Comparison of ENCODE assay signal across 8 mouse cellular contexts in genomic region chr10:77252790-77253189, GRCm38 (mm10). TPM values are rescaled to one million over a fixed set of nuclear protein-coding genes. Genes with fewer than 3 reads are reported as not detected.
DNase-seq lines count a peak whose midpoint lies in the region; ATAC-seq and TF ChIP-seq lines count a peak whose summit lies in the region.

No protein-coding gene starts in this region.

- no peaks in the 10 kb centered on the region for H3K36me3 ChIP-seq in embryonic facial prominence, embryonic 11.5 days (replicated peaks; ENCODE audit: control insufficient read depth, insufficient read depth, low read depth, low read length)
- H3K36me3 ChIP-seq in limb, embryonic 14.5 days (ENCODE audit: control insufficient read depth, insufficient read depth, low read length) = no peaks in the 10 kb centered on the region
- H3K36me3 ChIP-seq in midbrain, postnatal 0 days (ENCODE audit: insufficient read depth, low read length) = no peaks in the 10 kb centered on the region

- peak; percentile 74 for DNase-seq in 416B (ENCODE audit: low read depth)
- peak; percentile 72 for DNase-seq in adrenal gland, postnatal 25 days
- peak; percentile 94 for DNase-seq in embryonic facial prominence, embryonic 11.5 days (ENCODE audit: low spot score)
- peak; percentile 83 for DNase-seq in heart, adult 8-10 months (ENCODE audit: low spot score)
- peak; percentile 63 to 85 for DNase-seq in kidney, adult 8-10 months
- peak; percentile 89 for DNase-seq in limb, embryonic 14.5 days (ENCODE audit: low spot score)
- peak; percentile 87 for DNase-seq in midbrain, postnatal 0 days (ENCODE audit: low spot score)
- DNase-seq in spleen, postnatal 10 days (ENCODE audit: low spot score in 2 of 2) = peak; percentile 76 to 82

- no peak for TF ChIP-seq POLR2A in limb, embryonic 14.5 days (IDR thresholded peaks at IDR 0.05; ENCODE audit: borderline replicate concordance, extremely low read depth, insufficient read depth, insufficient read length)

- no peak overlapping the region for H3K4me2 ChIP-seq in embryonic facial prominence, embryonic 11.5 days (ENCODE audit: low read depth, low read length)
- no peak overlapping the region for H3K4me2 ChIP-seq in limb, embryonic 14.5 days (replicated peaks; ENCODE audit: low read depth, low read length, severe bottlenecking)
- H3K4me2 ChIP-seq in midbrain, postnatal 0 days (ENCODE audit: low read depth, low read length, poor library complexity, severe bottlenecking) = no peak overlapping the region

- peaks cover 5% of the 10 kb centered on the region; the same call in 1 of the 2 replicates for H3K4me1 ChIP-seq in embryonic facial prominence, embryonic 11.5 days (ENCODE audit: control insufficient read depth, insufficient read depth, low read length)
- peaks cover 28% of the 10 kb centered on the region for H3K4me1 ChIP-seq in limb, embryonic 14.5 days (ENCODE audit: control insufficient read depth, insufficient read depth, low read length)
- no peaks in the 10 kb centered on the region for H3K4me1 ChIP-seq in midbrain, postnatal 0 days (ENCODE audit: insufficient read depth, low read length)

- no peak overlapping the region for H3K9ac ChIP-seq in embryonic facial prominence, embryonic 11.5 days (replicated peaks; ENCODE audit: low read length)
- H3K9ac ChIP-seq in limb, embryonic 14.5 days (ENCODE audit: low read depth, low read length, severe bottlenecking) = no peak overlapping the region
- no peak overlapping the region for H3K9ac ChIP-seq in midbrain, postnatal 0 days (replicated peaks; ENCODE audit: low read length, poor library complexity, severe bottlenecking)

- 2% methylated on average over 4 of the region's 4 CpGs for WGBS in embryonic facial prominence, embryonic 11.5 days
- 1% methylated on average over 4 of the region's 4 CpGs for WGBS in limb, embryonic 14.5 days
- WGBS in midbrain, postnatal 0 days = 0% methylated on average over 4 of the region's 4 CpGs

- TF ChIP-seq CTCF in midbrain, postnatal 0 days (IDR thresholded peaks at IDR 0.05) = peak; percentile 98

- H3K4me3 ChIP-seq in embryonic facial prominence, embryonic 11.5 days (ENCODE audit: low read depth, low read length) = no peak overlapping the region
- H3K4me3 ChIP-seq in limb, embryonic 14.5 days (replicated peaks; ENCODE audit: low read length) = no peak overlapping the region
- no peak overlapping the region for H3K4me3 ChIP-seq in midbrain, postnatal 0 days (ENCODE audit: low read depth, low read length)

- no peak overlapping the region for H3K27ac ChIP-seq in embryonic facial prominence, embryonic 11.5 days (replicated peaks; ENCODE audit: low read depth, low read length)
- H3K27ac ChIP-seq in limb, embryonic 14.5 days (replicated peaks; ENCODE audit: low read depth, low read length) = no peak overlapping the region
- H3K27ac ChIP-seq in midbrain, postnatal 0 days (ENCODE audit: low read depth, low read length) = no peak overlapping the region

- no peaks in the 10 kb centered on the region for H3K9me3 ChIP-seq in embryonic facial prominence, embryonic 11.5 days (replicated peaks; ENCODE audit: control insufficient read depth, low read length)
- H3K9me3 ChIP-seq in limb, embryonic 14.5 days (ENCODE audit: control insufficient read depth, low read length) = no peaks in the 10 kb centered on the region
- H3K9me3 ChIP-seq in midbrain, postnatal 0 days (ENCODE audit: low read length) = no peaks in the 10 kb centered on the region

- peak; percentile 64; the same call in 1 of the 2 replicates for ATAC-seq in embryonic facial prominence, embryonic 11.5 days (replicated peaks; ENCODE audit: insufficient number of reproducible peaks, low FRiP score, low TSS enrichment, low read depth)
- peak; percentile 62 for ATAC-seq in limb, embryonic 14.5 days (ENCODE audit: low FRiP score, low read depth)
- peak; percentile 44; the same call in 1 of the 2 replicates for ATAC-seq in midbrain, postnatal 0 days (ENCODE audit: low FRiP score)

- H3K27me3 ChIP-seq in embryonic facial prominence, embryonic 11.5 days (ENCODE audit: control insufficient read depth, insufficient read depth, low read length) = no peaks in the 10 kb centered on the region
- H3K27me3 ChIP-seq in limb, embryonic 14.5 days (ENCODE audit: control insufficient read depth, insufficient read depth, low read length) = no peaks in the 10 kb centered on the region
- H3K27me3 ChIP-seq in midbrain, postnatal 0 days (ENCODE audit: insufficient read depth, low read length) = no peaks in the 10 kb centered on the region

RNA-seq across cellular contexts. Expression of gene Pofut2, which starts 6.2 kb away (rescaled TPM):
- total RNA-seq in adrenal gland, postnatal 25 days (2021) = 69.1 and 75.7 TPM in 2 replicates
- 68.4 and 70.7 TPM in 2 replicates for polyA plus RNA-seq in embryonic facial prominence, embryonic 11.5 days (2014; fragmentation: Nextera tagmentation; extraction: Ambion mirVana)
- total RNA-seq in heart, adult 8-10 months (2022) = 10 to 100 TPM; 42.1 to 48.1 (median 45.9) TPM
- 147 and 162 TPM in 2 replicates for polyA plus RNA-seq in limb, embryonic 14.5 days (2012; rRNA removed)
- 167 and 168 TPM in 2 replicates for polyA plus RNA-seq in limb, embryonic 14.5 days (2014; fragmentation: Nextera tagmentation; extraction: Ambion mirVana)
- total RNA-seq in midbrain, postnatal 0 days (2014; rRNA removed) = 34.8 and 49.9 TPM in 2 replicates
- 43.2 and 44.8 TPM in 2 replicates for polyA plus RNA-seq in midbrain, postnatal 0 days (2015; fragmentation: Nextera tagmentation; extraction: Ambion mirVana)
